Mouse (Mus musculus) E14TG2a.4 (cell line): Measurements from ENCODE around the gene Rpl36-ps4.
A peak's percentile ranks its signal among the peaks of the same experiment; 100 is the strongest.

ENCODE experiments used
- H3K27me3 ChIP-seq: 2 replicates; pipeline ENCODE4 v1.6.1; 2014; ENCODE audit warnings: low read length, control low read depth; ENCODE audit not compliant: insufficient read depth
- H3K36me3 ChIP-seq: 2 replicates; pipeline ENCODE4 v1.6.1; 2014; ENCODE audit warnings: low read length, control low read depth; ENCODE audit not compliant: insufficient read depth
- H3K4me1 ChIP-seq: replicated peaks from 2 replicates; pipeline ENCODE4 v1.6.1; 2014; ENCODE audit warnings: low read depth, low read length, control low read depth
- H3K4me3 ChIP-seq: replicated peaks from 2 replicates; pipeline ENCODE4 v1.5.1; 2014; ENCODE audit warnings: mild to moderate bottlenecking, low read length
- H3K9me3 ChIP-seq: 2 replicates; pipeline ENCODE4 v1.6.1; 2014; ENCODE audit warnings: low read length, control low read depth
- CTCF ChIP-seq: conservative IDR thresholded peaks from 2 replicates; pipeline ENCODE4 v1.5.1; 2014; ENCODE audit warnings: low read length
- NANOG ChIP-seq: IDR thresholded peaks from 2 replicates; pipeline ENCODE4 v1.6.1; 2014; ENCODE audit warnings: borderline replicate concordance, low read length, mixed read lengths
- POU5F1 ChIP-seq: IDR thresholded peaks from 2 replicates; pipeline ENCODE4 v1.6.1; 2014; ENCODE audit warnings: low read length, borderline replicate concordance

The Rpl36-ps4 gene

GRCm38 (mm10) chr17:87878556-87879483, 42.0 kb upstream of the Rpl36-ps4 start:
- Histone ChIP-seq H3K4me1 (peaks cover 41% of the 10 kb centered on the region), H3K27me3 (no peaks in the 10 kb centered on the region), H3K36me3 (no peaks in the 10 kb centered on the region), H3K4me3 (no peak overlapping the region), H3K9me3 (no peaks in the 10 kb centered on the region)
- TF ChIP-seq NANOG (no peak), POU5F1 (no peak), CTCF (no peak)

GRCm38 (mm10) chr17:87879484-87880225, 41.1 kb upstream of the Rpl36-ps4 start:
- Histone ChIP-seq H3K27me3 (no peaks in the 10 kb centered on the region), H3K4me1 (peaks cover 41% of the 10 kb centered on the region), H3K4me3 (no peak overlapping the region), H3K9me3 (no peaks in the 10 kb centered on the region), H3K36me3 (no peaks in the 10 kb centered on the region)
- TF ChIP-seq CTCF (no peak), POU5F1 (no peak), NANOG (no peak)

- no peaks in the 10 kb centered on the region for H3K36me3 ChIP-seq
- no peaks in the 10 kb centered on the region for H3K9me3 ChIP-seq
- H3K4me1 ChIP-seq, result peaks cover 20% of the 10 kb centered on the region
- no peaks in the 10 kb centered on the region for H3K27me3 ChIP-seq
- H3K4me3 ChIP-seq, result no peak overlapping the region
- peak; percentile 73 for TF ChIP-seq CTCF
- TF ChIP-seq NANOG, result no peak
Observed at GRCm38 (mm10) chr17:87882594-87882993, 38.2 kb upstream of the Rpl36-ps4 start.

- TF ChIP-seq NANOG, result no peak
- TF ChIP-seq POU5F1, result no peak
- TF ChIP-seq CTCF, result no peak
Observed at GRCm38 (mm10) chr17:87897175-87897574, 23.6 kb upstream of the Rpl36-ps4 start.

GRCm38 (mm10) chr17:87900677-87901076, 20.1 kb upstream of the Rpl36-ps4 start:
- TF ChIP-seq NANOG, result no peak
- H3K36me3 ChIP-seq, result no peaks in the 10 kb centered on the region
- peaks cover 22% of the 10 kb centered on the region for H3K9me3 ChIP-seq
- no peak overlapping the region for H3K4me3 ChIP-seq
- H3K4me1 ChIP-seq, result 0 out of 2 replicates have a peak, but pooled peaks cover 3% of the 10 kb centered on the region
- H3K27me3 ChIP-seq, result no peaks in the 10 kb centered on the region

More at GRCm38 (mm10) chr17:87897175-87897574, 23.6 kb upstream of the Rpl36-ps4 start:
- Histone ChIP-seq H3K27me3 (no peaks in the 10 kb centered on the region), H3K36me3 (no peaks in the 10 kb centered on the region), H3K4me1 (0 out of 2 replicates have a peak, but pooled peaks cover 3% of the 10 kb centered on the region), H3K9me3 (peaks cover 41% of the 10 kb centered on the region), H3K4me3 (no peak overlapping the region)

- Histone ChIP-seq H3K9me3 (peaks cover 20% of the 10 kb centered on the region), H3K36me3 (no peaks in the 10 kb centered on the region), H3K4me1 (0 out of 2 replicates have a peak, but pooled peaks cover 3% of the 10 kb centered on the region), H3K27me3 (no peaks in the 10 kb centered on the region), H3K4me3 (no peak overlapping the region)
- TF ChIP-seq NANOG (no peak), POU5F1 (no peak), CTCF (no peak)
Observed at GRCm38 (mm10) chr17:87901163-87901562, 19.6 kb upstream of the Rpl36-ps4 start.

GRCm38 (mm10) chr17:87903213-87903612, 17.6 kb upstream of the Rpl36-ps4 start:
- H3K4me3 ChIP-seq, result no peak overlapping the region
- H3K4me1 ChIP-seq, result no peaks in the 10 kb centered on the region
- no peaks in the 10 kb centered on the region for H3K27me3 ChIP-seq
- TF ChIP-seq NANOG (no peak), CTCF (no peak), POU5F1 (no peak)
- no peaks in the 10 kb centered on the region for H3K36me3 ChIP-seq
- peaks cover 23% of the 10 kb centered on the region for H3K9me3 ChIP-seq

GRCm38 (mm10) chr17:87903725-87904124, 17.1 kb upstream of the Rpl36-ps4 start:
- TF ChIP-seq POU5F1 (no peak), CTCF (no peak)
- H3K27me3 ChIP-seq, result no peaks in the 10 kb centered on the region
- no peaks in the 10 kb centered on the region for H3K36me3 ChIP-seq
- H3K9me3 ChIP-seq, result peaks cover 23% of the 10 kb centered on the region
- no peaks in the 10 kb centered on the region for H3K4me1 ChIP-seq
- H3K4me3 ChIP-seq, result no peak overlapping the region
